Mouse (Mus musculus): ENCODE measurements around the gene Copz1.
"Not testable (repeated sequence)": the region's sequence is repeated elsewhere in the genome, so short reads cannot be mapped to it uniquely, and the experiment has no call there.

Copz1 gene

GRCm38 (mm10) chr15:103272419-103273279 lies at the start of gene Copz1:
TSS of gene Copz1 (plus strand) at chr15:103272714.
- DNase-seq (ENCODE audit: low read depth), result peak; percentile 99

GRCm38 (mm10) chr15:103224161-103224560 lies 48.4 kb upstream of the Copz1 start:
- DNase-seq (ENCODE audit: low read depth), result no peak

GRCm38 (mm10) chr15:103227022-103227421 lies 45.5 kb upstream of the Copz1 start:
- DNase-seq (ENCODE audit: low read depth), result no peak

GRCm38 (mm10) chr15:103227572-103227971 lies 44.9 kb upstream of the Copz1 start:
- DNase-seq (ENCODE audit: low read depth), result no peak

GRCm38 (mm10) chr15:103228904-103229303 lies 43.6 kb upstream of the Copz1 start:
- no peak for DNase-seq (ENCODE audit: low read depth)

GRCm38 (mm10) chr15:103233119-103233518 lies 39.4 kb upstream of the Copz1 start:
- no peak for DNase-seq (ENCODE audit: low read depth)

GRCm38 (mm10) chr15:103237295-103237694 lies 35.2 kb upstream of the Copz1 start:
- no peak for DNase-seq (ENCODE audit: low read depth)

- peak; percentile 97 for DNase-seq (ENCODE audit: low read depth)
Measured at GRCm38 (mm10) chr15:103239130-103239684, 33.3 kb upstream of the Copz1 start.

- DNase-seq (ENCODE audit: low read depth), result peak; percentile 91
Measured at GRCm38 (mm10) chr15:103239685-103240159, 32.8 kb upstream of the Copz1 start, which contains the start of gene Cbx5. TSS of gene Cbx5 (minus strand) at chr15:103239816.

- peak; percentile 98 for DNase-seq (ENCODE audit: low read depth)
Measured at GRCm38 (mm10) chr15:103240160-103241028, 32.1 kb upstream of the Copz1 start, which contains the start of gene Hnrnpa1. TSS of gene Hnrnpa1 (plus strand) at chr15:103240432.

- not testable (repeated sequence) for DNase-seq (ENCODE audit: low read depth)
Measured at GRCm38 (mm10) chr15:103241071-103242018, 31.2 kb upstream of the Copz1 start.

- no peak for DNase-seq (ENCODE audit: low read depth)
Measured at GRCm38 (mm10) chr15:103242885-103243284, 29.6 kb upstream of the Copz1 start.

GRCm38 (mm10) chr15:103245616-103246015 lies 26.9 kb upstream of the Copz1 start:
- DNase-seq (ENCODE audit: low read depth), result no peak

GRCm38 (mm10) chr15:103247078-103247781 lies 25.3 kb upstream of the Copz1 start:
- no peak for DNase-seq (ENCODE audit: low read depth)

GRCm38 (mm10) chr15:103247782-103248400 lies 24.6 kb upstream of the Copz1 start:
- no peak for DNase-seq (ENCODE audit: low read depth)

GRCm38 (mm10) chr15:103248401-103249313 lies 23.9 kb upstream of the Copz1 start:
- no peak for DNase-seq (ENCODE audit: low read depth)

- not testable (repeated sequence) for DNase-seq (ENCODE audit: low read depth)
Measured at GRCm38 (mm10) chr15:103249511-103249910, 23.0 kb upstream of the Copz1 start.

- no peak for DNase-seq (ENCODE audit: low read depth)
Measured at GRCm38 (mm10) chr15:103250195-103250740, 22.2 kb upstream of the Copz1 start.

All from c-Kit-positive CD71-positive TER-119-negative erythroid progenitor cells, embryonic 14.5 days (primary cell).